Comparison of ENCODE assay signal across 8 mouse cellular contexts in genomic region chr2:165914298-165914697, GRCm38 (mm10). TPM values are rescaled to one million over a fixed set of nuclear protein-coding genes. Genes with fewer than 3 reads are reported as not detected.
A peak's percentile ranks its signal among the peaks of the same experiment; 100 is the strongest.
DNase-seq lines count a peak whose midpoint lies in the region; ATAC-seq and TF ChIP-seq lines count a peak whose summit lies in the region.

No protein-coding gene starts in this region.

- no peak overlapping the region for H3K9ac ChIP-seq in hindbrain, embryonic 11.5 days (ENCODE audit: low read depth, low read length)
- no peak overlapping the region for H3K9ac ChIP-seq in lung, postnatal 0 days (replicated peaks; ENCODE audit: low read depth)

- H3K27me3 ChIP-seq in hindbrain, embryonic 11.5 days (ENCODE audit: control insufficient read depth, insufficient read depth, low read length) = no peaks in the 10 kb centered on the region
- no peaks in the 10 kb centered on the region for H3K27me3 ChIP-seq in lung, postnatal 0 days (replicated peaks; ENCODE audit: insufficient read depth, low read length)

- H3K27ac ChIP-seq in hindbrain, embryonic 11.5 days (ENCODE audit: low read depth, low read length) = no peak overlapping the region
- peak overlapping the region; percentile 35 for H3K27ac ChIP-seq in lung, postnatal 0 days (ENCODE audit: low read length)

- 24% methylated on average over 11 of the region's 11 CpGs for WGBS in hindbrain, embryonic 11.5 days
- WGBS in lung, postnatal 0 days = 10% methylated on average over 11 of the region's 11 CpGs

- H3K4me3 ChIP-seq in hindbrain, embryonic 11.5 days (ENCODE audit: low read depth, low read length) = no peak overlapping the region
- H3K4me3 ChIP-seq in lung, postnatal 0 days (ENCODE audit: low read depth, low read length) = no peak overlapping the region

- peak; percentile 90 for TF ChIP-seq EP300 in lung, postnatal 0 days (IDR thresholded peaks at IDR 0.05)

- no peaks in the 10 kb centered on the region for H3K9me3 ChIP-seq in hindbrain, embryonic 11.5 days (ENCODE audit: control insufficient read depth, low read length)
- H3K9me3 ChIP-seq in lung, postnatal 0 days (ENCODE audit: low read length) = no peaks in the 10 kb centered on the region

- TF ChIP-seq CTCF in lung, postnatal 0 days (IDR thresholded peaks at IDR 0.05) = peak; percentile 100

- H3K36me3 ChIP-seq in hindbrain, embryonic 11.5 days (ENCODE audit: control insufficient read depth, insufficient read depth, low read length) = no peaks in the 10 kb centered on the region
- H3K36me3 ChIP-seq in lung, postnatal 0 days (ENCODE audit: insufficient read depth, low read length) = no peaks in the 10 kb centered on the region

- DNase-seq in MEL-GATA-1-ER (ENCODE audit: extremely low read depth, low read depth) = peak; percentile 62
- peak; percentile 95 for DNase-seq in cerebellum, adult 9-10 months
- peak; percentile 82 to 96 for DNase-seq in frontal cortex, adult 2 months (ENCODE audit: extremely low spot score in 1 of 2, low spot score in 1 of 2)
- DNase-seq in hindbrain, embryonic 11.5 days (ENCODE audit: low spot score) = peak; percentile 94
- peak; percentile 97 for DNase-seq in layer of hippocampus, postnatal 10 days (ENCODE audit: low spot score in 2 of 2)
- peak; percentile 95 for DNase-seq in lung, postnatal 0 days (ENCODE audit: low spot score)
- peak; percentile 91 for DNase-seq in ovary, postnatal 36 days (ENCODE audit: low spot score)
- peak; percentile 87 for DNase-seq in thymus, postnatal 14 days

- no peaks in the 10 kb centered on the region for H3K4me1 ChIP-seq in hindbrain, embryonic 11.5 days (replicated peaks; ENCODE audit: control insufficient read depth, insufficient read depth, low read length)
- no peaks in the 10 kb centered on the region; the same call in 1 of the 2 replicates for H3K4me1 ChIP-seq in lung, postnatal 0 days (ENCODE audit: insufficient read depth, low read depth, low read length)

- peak; percentile 49; the same call in 1 of the 2 replicates for ATAC-seq in hindbrain, embryonic 11.5 days (ENCODE audit: low FRiP score)
- peak; percentile 94 for ATAC-seq in lung, postnatal 0 days

- no peak overlapping the region for H3K4me2 ChIP-seq in hindbrain, embryonic 11.5 days (replicated peaks; ENCODE audit: low read depth, low read length)
- H3K4me2 ChIP-seq in lung, postnatal 0 days (replicated peaks; ENCODE audit: low read depth, low read length) = no peak overlapping the region

RNA-seq across cellular contexts. Expression of gene Zmynd8, which starts 15.5 kb away (rescaled TPM):
- polyA plus RNA-seq in frontal cortex, adult 2 months (2012; rRNA removed) = 79.7 and 86.6 TPM in 2 replicates
- 41.9 and 52.9 TPM in 2 replicates for polyA plus RNA-seq in hindbrain, embryonic 11.5 days (2014; fragmentation: Nextera tagmentation; extraction: Ambion mirVana)
- total RNA-seq in layer of hippocampus, postnatal 10 days (2021) = 100 to 1,000 TPM; 112 to 116 TPM
- polyA plus RNA-seq in lung, postnatal 0 days (2015; fragmentation: Nextera tagmentation; extraction: Ambion mirVana) = 30.7 and 32.1 TPM in 2 replicates
